Mouse (Mus musculus) midbrain, embryonic 13.5 days (tissue): ENCODE results near the gene Net1. TPM values are rescaled to one million over a fixed set of nuclear protein-coding genes. Genes with fewer than 3 reads are reported as not detected.

Experiments used
- ATAC-seq: fragments of 200-750 bp; cut with Nextera tagmentation; 2 replicates; pipeline ENCODE4 v1.8.0; 2017; ENCODE audit warnings: mild to moderate bottlenecking, moderate TSS enrichment, moderate library complexity
- H3K27ac ChIP-seq: fragments of 300-500 bp; sonication (generic); 2 replicates; pipeline ENCODE4 v1.5.1; 2015; ENCODE audit warnings: inconsistent platforms, mild to moderate bottlenecking, moderate library complexity
- H3K27me3 ChIP-seq: fragments of 300-500 bp; sonication (generic); 2 replicates; pipeline ENCODE4 v1.6.1; 2015; ENCODE audit warnings: mild to moderate bottlenecking, inconsistent platforms
- H3K36me3 ChIP-seq: fragments of 300-500 bp; sonication (generic); 2 replicates; pipeline ENCODE4 v1.6.1; 2015; ENCODE audit warnings: mild to moderate bottlenecking, inconsistent platforms
- H3K4me1 ChIP-seq: fragments of 300-500 bp; sonication (generic); replicated peaks from 2 replicates; pipeline ENCODE4 v1.6.1; 2015; ENCODE audit warnings: inconsistent platforms
- H3K4me2 ChIP-seq: fragments of 300-500 bp; sonication (generic); replicated peaks from 2 replicates; pipeline ENCODE4 v1.6.1; 2015; ENCODE audit warnings: moderate library complexity, mild to moderate bottlenecking, inconsistent platforms
- H3K4me3 ChIP-seq: fragments of 300-500 bp; sonication (generic); replicated peaks from 2 replicates; pipeline ENCODE4 v1.5.1; 2015; ENCODE audit warnings: mild to moderate bottlenecking, inconsistent platforms
- H3K9ac ChIP-seq: fragments of 300-500 bp; sonication (generic); replicated peaks from 2 replicates; pipeline ENCODE4 v1.6.1; 2015; ENCODE audit warnings: mild to moderate bottlenecking, inconsistent platforms
- H3K9me3 ChIP-seq: fragments of 300-500 bp; sonication (generic); 2 replicates; pipeline ENCODE4 v1.6.1; 2016; ENCODE audit warnings: mild to moderate bottlenecking, inconsistent platforms
- WGBS: fragments of 180-500 bp; shearing (Covaris S2); methylation state at CpG from one replicate; pipeline ENCODE4 v1.1.7; 2015; 5-methylcytosine and 5-hydroxymethylcytosine counted together
- polyA plus RNA-seq: library from polyadenylated mRNA; unstranded; fragments of >200 nt; fragmentation: Nextera tagmentation; extraction: Ambion mirVana; gene quantifications from 2 replicates; pipeline ENCODE4 v1.2.1, GENCODE M21; 2015

The Net1 gene
- polyA plus RNA-seq, 1 experiment from 2014 or later: 14.5 TPM

- 95% methylated on average over 7 of the region's 7 CpGs for WGBS
- Histone ChIP-seq H3K36me3 (peaks cover 48% of the 10 kb centered on the region), H3K4me3 (no peak overlapping the region), H3K9ac (no peak overlapping the region), H3K9me3 (no peaks in the 10 kb centered on the region), H3K27me3 (no peaks in the 10 kb centered on the region), H3K4me2 (no peak overlapping the region), H3K4me1 (no peaks in the 10 kb centered on the region), H3K27ac (no peak overlapping the region)
- ATAC-seq: no peak
Observed at GRCm38 (mm10) chr13:3886663-3887062, 31.4 kb downstream of the Net1 start.

- Histone ChIP-seq H3K9ac (no peak overlapping the region), H3K27me3 (no peaks in the 10 kb centered on the region), H3K4me1 (no peaks in the 10 kb centered on the region), H3K4me2 (no peak overlapping the region), H3K36me3 (peaks cover 10% of the 10 kb centered on the region), H3K9me3 (no peaks in the 10 kb centered on the region), H3K4me3 (no peak overlapping the region), H3K27ac (no peak overlapping the region)
- ATAC-seq: no peak
- 37% methylated on average over 4 of the region's 4 CpGs for WGBS
Observed at GRCm38 (mm10) chr13:3877679-3878220, 40.3 kb downstream of the Net1 start.

GRCm38 (mm10) chr13:3877185-3877584, 40.8 kb downstream of the Net1 start:
- H3K27me3 ChIP-seq: no peaks in the 10 kb centered on the region
- H3K4me1 ChIP-seq: no peaks in the 10 kb centered on the region
- ATAC-seq: peak; percentile 24; the same call in 1 of the 2 replicates
- no peak overlapping the region for H3K27ac ChIP-seq
- H3K4me3 ChIP-seq: no peak overlapping the region
- H3K36me3 ChIP-seq: peaks cover 10% of the 10 kb centered on the region
- no peak overlapping the region for H3K9ac ChIP-seq
- H3K9me3 ChIP-seq: no peaks in the 10 kb centered on the region
- no peak overlapping the region for H3K4me2 ChIP-seq
- 71% methylated on average over 6 of the region's 6 CpGs for WGBS

- Histone ChIP-seq H3K9me3 (no peaks in the 10 kb centered on the region), H3K27me3 (no peaks in the 10 kb centered on the region), H3K9ac (no peak overlapping the region), H3K27ac (no peak overlapping the region), H3K36me3 (peaks cover 3% of the 10 kb centered on the region), H3K4me2 (no peak overlapping the region), H3K4me3 (no peak overlapping the region), H3K4me1 (no peaks in the 10 kb centered on the region)
- ATAC-seq: no peak
- 83% methylated on average over 6 of the region's 6 CpGs for WGBS
Observed at GRCm38 (mm10) chr13:3876448-3876847, 41.6 kb downstream of the Net1 start.

- no peak for ATAC-seq
- Histone ChIP-seq H3K4me1 (no peaks in the 10 kb centered on the region), H3K36me3 (no peaks in the 10 kb centered on the region), H3K9ac (no peak overlapping the region), H3K9me3 (no peaks in the 10 kb centered on the region), H3K27ac (no peak overlapping the region), H3K4me3 (no peak overlapping the region), H3K4me2 (no peak overlapping the region), H3K27me3 (no peaks in the 10 kb centered on the region)
- 95% methylated on average over 4 of the region's 4 CpGs for WGBS
Observed at GRCm38 (mm10) chr13:3872832-3873231, 45.2 kb downstream of the Net1 start.

- H3K9me3 ChIP-seq: no peaks in the 10 kb centered on the region
- no peak for ATAC-seq
- H3K27me3 ChIP-seq: no peaks in the 10 kb centered on the region
- H3K4me1 ChIP-seq: no peaks in the 10 kb centered on the region
- H3K4me3 ChIP-seq: no peak overlapping the region
- H3K27ac ChIP-seq: no peak overlapping the region
- H3K4me2 ChIP-seq: no peak overlapping the region
- H3K36me3 ChIP-seq: no peaks in the 10 kb centered on the region
- no peak overlapping the region for H3K9ac ChIP-seq
Observed at GRCm38 (mm10) chr13:3869901-3870300, 48.1 kb downstream of the Net1 start.

- WGBS: 88% methylated on average over 6 of the region's 6 CpGs
- no peak overlapping the region for H3K9ac ChIP-seq
- H3K4me2 ChIP-seq: no peak overlapping the region
- no peaks in the 10 kb centered on the region for H3K36me3 ChIP-seq
- no peak for ATAC-seq
- no peaks in the 10 kb centered on the region for H3K4me1 ChIP-seq
- no peaks in the 10 kb centered on the region for H3K9me3 ChIP-seq
- no peak overlapping the region for H3K4me3 ChIP-seq
- H3K27me3 ChIP-seq: no peaks in the 10 kb centered on the region
- no peak overlapping the region for H3K27ac ChIP-seq
Observed at GRCm38 (mm10) chr13:3867158-3867557, 50.9 kb downstream of the Net1 start.

GRCm38 (mm10) chr13:3866355-3867052, 51.5 kb downstream of the Net1 start:
- ATAC-seq: no peak
- 82% methylated on average over 8 of the region's 8 CpGs for WGBS
- no peak overlapping the region for H3K4me3 ChIP-seq

GRCm38 (mm10) chr13:3865648-3866354, 52.2 kb downstream of the Net1 start:
- no peak for ATAC-seq
- Histone ChIP-seq H3K36me3 (no peaks in the 10 kb centered on the region), H3K27me3 (no peaks in the 10 kb centered on the region), H3K4me1 (no peaks in the 10 kb centered on the region), H3K27ac (no peak overlapping the region), H3K9ac (no peak overlapping the region), H3K9me3 (no peaks in the 10 kb centered on the region), H3K4me2 (no peak overlapping the region), H3K4me3 (no peak overlapping the region)
- WGBS: 84% methylated on average over 14 of the region's 14 CpGs

More at GRCm38 (mm10) chr13:3866355-3867052, 51.5 kb downstream of the Net1 start:
- no peaks in the 10 kb centered on the region for H3K9me3 ChIP-seq
- H3K9ac ChIP-seq: no peak overlapping the region
- no peaks in the 10 kb centered on the region for H3K27me3 ChIP-seq
- H3K4me1 ChIP-seq: no peaks in the 10 kb centered on the region
- H3K4me2 ChIP-seq: no peak overlapping the region
- no peak overlapping the region for H3K27ac ChIP-seq
- H3K36me3 ChIP-seq: no peaks in the 10 kb centered on the region

GRCm38 (mm10) chr13:3862922-3863580, 55.0 kb downstream of the Net1 start:
- 87% methylated on average over 10 of the region's 10 CpGs for WGBS
- Histone ChIP-seq H3K27me3 (no peaks in the 10 kb centered on the region), H3K4me3 (no peak overlapping the region), H3K27ac (no peak overlapping the region), H3K4me1 (no peaks in the 10 kb centered on the region), H3K36me3 (no peaks in the 10 kb centered on the region), H3K9me3 (no peaks in the 10 kb centered on the region), H3K9ac (no peak overlapping the region), H3K4me2 (no peak overlapping the region)
- ATAC-seq: no peak

- no peak for ATAC-seq
- Histone ChIP-seq H3K36me3 (no peaks in the 10 kb centered on the region), H3K4me3 (no peak overlapping the region), H3K4me1 (no peaks in the 10 kb centered on the region), H3K4me2 (no peak overlapping the region), H3K9me3 (no peaks in the 10 kb centered on the region), H3K27me3 (no peaks in the 10 kb centered on the region), H3K27ac (no peak overlapping the region), H3K9ac (no peak overlapping the region)
- 80% methylated on average over 3 of the region's 3 CpGs for WGBS
Observed at GRCm38 (mm10) chr13:3862325-3862724, 55.7 kb downstream of the Net1 start.

- H3K9ac ChIP-seq: no peak overlapping the region
- no peaks in the 10 kb centered on the region for H3K27me3 ChIP-seq
- no peaks in the 10 kb centered on the region for H3K4me1 ChIP-seq
- no peak overlapping the region for H3K4me2 ChIP-seq
- H3K4me3 ChIP-seq: no peak overlapping the region
- no peak for ATAC-seq
- no peaks in the 10 kb centered on the region for H3K9me3 ChIP-seq
- WGBS: 91% methylated on average over 8 of the region's 8 CpGs
- no peaks in the 10 kb centered on the region for H3K36me3 ChIP-seq
- H3K27ac ChIP-seq: no peak overlapping the region
Observed at GRCm38 (mm10) chr13:3861251-3861650, 56.8 kb downstream of the Net1 start.
